Mouse (Mus musculus) right cerebral cortex, adult 2 months (tissue): ENCODE measurements around the gene Slamf9.

Experiments
- DNase-seq, 2 experiments: peaks; one replicate each; pipeline ENCODE4 v3.0.0; 2021 to 2022; ENCODE audit warnings: low spot score in 2 of 2

Slamf9 gene

DNA sequence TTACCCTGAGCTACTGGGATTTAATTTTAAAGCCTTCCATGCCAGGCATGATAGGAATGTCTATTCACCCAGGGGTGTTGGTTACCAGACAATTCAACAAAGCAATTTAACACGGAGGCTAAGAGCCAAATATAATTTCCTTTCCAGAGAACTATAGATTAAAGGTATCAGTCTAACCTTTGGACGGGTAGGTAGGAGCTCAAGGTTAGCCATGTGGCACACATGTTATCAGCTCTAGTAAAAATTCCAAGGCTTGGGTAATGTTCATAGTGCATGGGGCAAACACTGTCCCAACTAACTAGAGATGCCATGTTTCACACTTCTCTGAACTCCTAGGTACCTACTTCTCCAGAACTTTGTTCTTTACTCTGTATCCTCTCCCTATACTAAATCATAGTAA lies 13.6 kb upstream of the Slamf9 start:
- no peak for DNase-seq

DNA sequence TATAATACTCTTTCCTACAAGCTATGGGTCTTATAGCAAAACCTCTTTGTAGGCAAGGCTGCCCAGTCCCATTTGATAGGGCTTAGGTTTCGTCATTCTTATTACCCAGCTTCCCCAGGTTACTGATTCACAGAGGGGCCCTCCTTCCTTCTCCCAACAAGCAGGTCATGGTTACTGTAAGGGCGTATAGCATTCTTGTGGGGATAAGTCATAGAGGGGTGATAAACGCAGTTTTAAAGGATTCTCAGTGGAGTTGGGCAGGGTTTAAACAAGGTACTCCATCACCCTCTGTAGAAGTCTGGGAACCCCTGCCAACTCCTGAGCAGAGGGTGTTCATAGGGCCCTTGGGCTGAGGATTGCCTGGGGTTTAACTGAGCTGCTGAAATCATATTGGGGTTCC lies 12.6 kb upstream of the Slamf9 start:
- no peak for DNase-seq

DNA sequence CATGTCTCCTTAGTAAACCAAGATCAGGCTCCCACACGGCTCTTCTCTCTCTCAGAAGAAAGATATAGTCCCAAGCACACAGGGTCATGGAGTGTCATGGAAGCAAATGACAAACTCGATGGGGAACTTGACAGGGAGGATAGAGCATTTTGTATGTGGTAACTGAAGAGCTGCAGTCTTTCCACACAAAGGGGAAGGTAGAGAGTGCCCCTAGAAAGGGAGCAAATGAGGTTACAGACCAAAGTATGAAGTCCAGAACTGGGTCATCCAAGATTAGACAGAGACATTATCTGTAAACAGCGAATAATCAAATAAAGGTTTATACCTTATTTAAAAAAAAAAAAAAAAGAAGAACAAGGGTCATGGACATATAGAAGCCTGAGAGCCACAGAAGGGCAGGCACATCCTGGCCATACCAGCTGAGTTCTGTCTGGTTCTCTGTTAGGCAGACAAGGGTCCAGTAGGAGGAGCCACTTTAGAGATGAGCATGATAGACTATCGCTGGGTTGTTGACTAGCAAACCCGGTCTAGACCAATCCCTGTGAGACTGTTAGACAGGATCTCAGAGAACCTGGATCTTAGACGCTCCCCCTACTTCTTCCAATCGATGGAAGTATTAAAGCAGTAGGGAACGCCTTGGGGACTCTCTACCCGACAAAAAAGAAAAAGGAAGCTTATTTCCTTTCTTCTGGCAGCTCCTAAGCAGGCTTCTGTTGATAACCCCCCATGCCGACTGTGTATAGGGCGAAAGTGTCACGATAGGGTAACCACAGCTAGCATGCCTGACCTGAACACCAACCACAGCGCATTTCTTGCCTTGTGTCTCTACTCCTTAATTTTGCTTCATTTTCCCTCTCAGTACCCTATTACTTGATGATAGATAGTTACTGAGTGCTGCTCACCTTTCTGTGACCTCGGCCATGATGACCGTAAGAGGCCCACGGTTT lies 11.5 kb upstream of the Slamf9 start:
- DNase-seq: no peak

DNA sequence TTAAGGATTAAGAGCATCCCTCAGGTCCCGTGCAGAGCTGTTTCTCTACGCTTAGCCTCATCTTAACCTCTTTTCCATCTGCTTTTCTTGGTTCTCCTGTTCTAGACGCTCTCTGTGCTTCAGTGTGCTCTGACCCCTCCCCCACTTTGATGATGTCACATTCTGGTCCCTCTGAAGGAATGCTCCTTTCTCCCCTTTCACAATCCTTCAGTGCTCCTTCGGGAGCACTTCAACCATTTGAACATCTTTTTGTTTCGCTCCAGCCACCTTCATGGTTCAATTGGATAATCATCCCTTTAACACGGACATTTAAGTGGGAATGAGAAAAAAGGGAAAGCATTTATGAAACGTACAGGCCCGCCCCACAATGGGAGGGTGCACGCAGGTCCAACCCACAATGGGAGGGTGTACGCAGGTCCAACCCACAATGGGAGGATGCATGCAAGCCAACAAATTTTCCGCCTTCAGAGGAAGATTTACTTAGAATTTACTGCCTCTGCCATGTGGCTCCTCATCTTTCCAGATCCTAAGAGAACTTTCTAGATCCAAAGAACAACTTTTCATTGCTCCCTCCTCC lies 6.8 kb upstream of the Slamf9 start:
- DNase-seq: no peak

DNA sequence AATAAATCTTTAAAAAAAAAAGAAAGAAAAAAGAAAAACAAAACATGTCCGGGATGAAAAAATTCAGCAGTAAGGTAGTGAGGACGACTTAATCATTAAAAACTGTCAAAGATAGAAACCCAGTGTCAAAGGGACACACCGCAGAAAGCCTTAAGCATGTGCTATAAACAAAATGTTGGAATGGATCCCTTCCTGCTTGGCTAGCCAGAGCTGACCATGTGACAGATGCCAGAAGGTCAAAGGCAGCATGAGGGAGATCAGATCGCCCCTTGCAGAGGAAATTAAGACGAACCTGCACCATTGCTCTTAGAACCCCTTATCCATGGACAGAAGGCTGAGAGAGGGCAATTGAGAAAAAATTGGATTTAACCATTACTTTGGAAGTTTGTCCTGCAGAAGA lies 5.8 kb upstream of the Slamf9 start:
- no peak for DNase-seq

DNA sequence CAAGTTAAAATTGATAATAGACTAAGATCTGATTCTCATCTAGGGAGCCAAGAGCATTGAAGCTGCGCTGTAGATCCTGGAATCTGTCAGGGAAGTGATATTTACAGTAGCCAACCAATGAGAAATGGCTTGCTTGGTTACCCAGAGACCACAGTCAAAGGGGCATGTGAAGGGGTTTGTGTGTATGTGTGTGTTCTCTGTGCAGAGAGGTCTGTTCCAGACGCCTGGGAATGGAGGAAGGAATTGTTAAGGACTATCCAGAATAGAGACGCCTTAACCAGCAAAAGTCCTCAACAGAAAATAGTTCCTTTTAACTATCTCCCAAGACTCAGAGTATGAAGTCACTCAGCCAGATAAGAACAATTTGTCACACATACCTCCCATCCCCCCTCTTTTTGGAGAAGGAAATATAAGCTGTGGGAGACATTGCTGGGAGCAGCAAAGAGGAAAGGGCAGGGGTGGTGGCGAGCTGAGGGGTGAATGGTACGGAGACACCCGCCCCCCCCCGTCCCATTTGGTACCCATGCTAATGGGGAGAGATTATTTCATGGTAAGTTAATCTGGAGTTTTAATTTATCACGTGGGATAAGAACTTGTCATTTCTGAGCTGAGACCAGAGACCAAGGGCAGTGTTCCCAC lies 5.2 kb upstream of the Slamf9 start:
- DNase-seq: no peak

DNA sequence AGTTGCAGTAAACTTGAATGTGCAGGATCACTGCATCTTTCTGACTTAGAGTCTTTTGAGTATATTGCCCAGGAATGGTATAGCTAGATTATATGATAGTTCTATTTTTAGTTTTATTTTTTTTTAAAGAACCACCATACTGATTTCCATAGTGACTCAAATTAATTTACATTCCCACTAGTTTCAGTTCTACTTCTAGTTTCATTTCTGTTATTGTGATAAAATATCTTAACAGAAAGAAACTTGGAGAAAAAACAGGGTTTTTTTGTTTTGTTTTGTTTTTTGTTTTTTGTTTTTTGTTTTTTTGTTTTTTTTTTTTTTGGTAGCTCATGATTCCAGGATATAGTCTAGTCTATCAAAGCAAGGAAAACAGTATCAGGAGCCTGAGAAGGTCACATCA lies 2.2 kb upstream of the Slamf9 start:
- DNase-seq: no peak

DNA sequence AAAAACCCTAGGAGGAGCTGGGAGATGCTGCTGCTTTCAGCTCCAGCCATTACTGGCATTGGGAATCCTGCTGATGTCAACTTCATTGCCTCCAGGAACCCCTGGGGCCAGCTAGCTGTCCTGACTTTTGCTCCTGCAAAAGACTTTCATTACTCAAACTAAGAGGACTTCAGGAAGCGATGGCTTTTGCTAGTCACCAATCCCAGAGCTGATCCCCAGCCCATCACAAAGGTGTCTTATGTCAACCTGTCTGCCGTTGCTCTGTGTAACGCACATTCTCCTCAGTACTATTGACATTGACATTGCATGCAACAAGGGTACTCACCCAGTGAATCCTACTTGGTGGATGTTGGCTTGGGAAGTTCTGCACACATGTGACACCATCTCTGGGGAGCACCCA lies 962 bp upstream of the Slamf9 start:
- no peak for DNase-seq

DNA sequence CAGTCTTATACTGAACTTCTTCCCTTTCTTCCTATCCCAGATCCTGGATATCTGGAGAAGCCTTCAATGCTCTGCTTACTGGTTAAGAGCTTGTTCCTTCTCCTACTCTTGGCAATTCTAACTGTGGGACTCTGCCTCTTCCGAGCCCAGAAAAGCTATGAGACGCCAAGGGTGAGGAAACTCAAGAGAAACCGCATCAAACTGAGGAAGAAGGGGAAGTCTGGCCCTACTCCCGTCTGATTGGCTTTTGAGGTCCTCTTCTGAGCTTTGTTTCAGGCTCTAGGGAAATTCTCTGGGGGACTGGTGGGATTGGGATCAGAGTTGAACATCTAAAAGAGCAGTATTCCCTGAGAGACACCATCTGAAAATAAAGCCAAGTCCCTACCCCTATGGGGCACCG lies 2.9 kb downstream of the Slamf9 start:
- no peak for DNase-seq

DNA sequence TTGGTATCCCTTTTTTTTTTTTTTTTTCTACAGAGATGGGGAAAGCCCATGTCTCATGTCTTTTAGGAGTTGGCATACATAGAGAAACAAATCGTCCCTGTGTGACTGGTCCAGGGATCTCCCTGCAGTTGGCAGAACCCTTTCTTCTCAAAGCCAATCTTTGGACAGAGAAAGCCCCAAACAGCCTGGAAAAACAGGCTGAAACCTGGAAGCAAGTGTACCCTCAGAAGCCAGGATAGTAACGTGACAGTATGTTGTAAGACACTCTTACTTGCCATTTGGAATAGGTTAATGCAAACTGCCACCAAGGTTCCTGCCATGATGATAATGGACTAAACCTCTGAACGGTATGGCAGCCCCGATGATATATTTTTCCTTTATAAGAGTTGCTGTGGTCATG lies 5.2 kb downstream of the Slamf9 start:
- no peak for DNase-seq

DNA sequence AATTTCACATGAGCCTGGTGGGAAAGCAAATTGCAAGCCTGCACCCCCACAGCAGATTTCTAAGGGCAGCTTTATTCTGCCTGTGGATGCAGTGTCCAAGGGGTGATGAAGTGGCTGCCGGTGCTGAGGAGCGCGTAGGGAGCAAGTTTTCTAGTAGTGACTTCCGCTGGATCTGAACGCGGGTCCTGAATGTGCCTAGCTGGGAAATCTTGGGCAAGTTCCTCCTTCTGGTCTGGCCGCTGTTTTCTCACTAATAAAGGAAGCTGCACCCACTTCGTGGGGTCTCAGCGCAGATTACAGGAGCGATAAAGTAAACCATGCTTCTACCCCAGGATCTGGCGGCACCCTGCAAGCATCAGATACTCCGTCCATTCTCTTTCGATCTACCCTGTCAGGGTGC lies 6.0 kb downstream of the Slamf9 start:
- no peak for DNase-seq

DNA sequence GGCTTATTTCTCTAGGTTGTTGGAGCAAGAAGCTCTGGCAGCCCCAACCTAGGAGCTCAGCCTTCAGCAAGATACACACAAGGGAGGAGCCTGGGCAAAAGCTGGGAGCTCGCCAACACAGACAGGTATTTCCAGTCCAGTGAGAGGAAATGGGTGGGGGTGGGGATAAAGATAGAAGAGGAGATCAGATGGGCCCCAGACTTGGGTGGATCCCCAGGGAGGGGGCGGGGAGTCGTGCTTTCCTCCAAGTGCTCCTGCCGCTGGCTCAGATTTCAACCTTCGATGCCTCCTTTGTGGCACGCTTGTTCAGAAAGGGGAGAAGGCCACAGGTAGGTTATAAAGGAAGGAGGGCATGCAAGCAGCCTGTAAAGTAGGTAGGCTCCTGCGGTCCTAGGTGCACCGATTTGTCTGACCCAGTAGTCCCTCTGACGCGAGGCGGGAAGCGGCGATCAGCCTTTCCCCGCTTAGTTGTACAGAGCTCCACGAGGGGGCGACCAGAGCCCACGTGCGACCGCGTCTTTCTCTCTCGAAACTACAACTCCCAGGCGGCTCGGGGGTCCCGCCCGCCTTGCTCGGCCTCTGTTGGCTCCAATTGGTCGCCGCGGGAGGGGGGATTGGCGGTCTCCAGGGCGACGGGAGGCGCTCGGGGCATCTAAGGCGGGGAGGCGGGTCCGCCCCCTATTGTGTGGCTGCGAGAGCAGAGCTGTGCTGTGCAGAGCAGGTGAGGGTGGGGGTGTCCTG lies 6.6 kb downstream of the Slamf9 start, which contains the start of gene Igsf9:
Igsf9 (plus strand) TSS at position 249 of the 741 bp plus-strand sequence.
- DNase-seq: peak; percentile 93

DNA sequence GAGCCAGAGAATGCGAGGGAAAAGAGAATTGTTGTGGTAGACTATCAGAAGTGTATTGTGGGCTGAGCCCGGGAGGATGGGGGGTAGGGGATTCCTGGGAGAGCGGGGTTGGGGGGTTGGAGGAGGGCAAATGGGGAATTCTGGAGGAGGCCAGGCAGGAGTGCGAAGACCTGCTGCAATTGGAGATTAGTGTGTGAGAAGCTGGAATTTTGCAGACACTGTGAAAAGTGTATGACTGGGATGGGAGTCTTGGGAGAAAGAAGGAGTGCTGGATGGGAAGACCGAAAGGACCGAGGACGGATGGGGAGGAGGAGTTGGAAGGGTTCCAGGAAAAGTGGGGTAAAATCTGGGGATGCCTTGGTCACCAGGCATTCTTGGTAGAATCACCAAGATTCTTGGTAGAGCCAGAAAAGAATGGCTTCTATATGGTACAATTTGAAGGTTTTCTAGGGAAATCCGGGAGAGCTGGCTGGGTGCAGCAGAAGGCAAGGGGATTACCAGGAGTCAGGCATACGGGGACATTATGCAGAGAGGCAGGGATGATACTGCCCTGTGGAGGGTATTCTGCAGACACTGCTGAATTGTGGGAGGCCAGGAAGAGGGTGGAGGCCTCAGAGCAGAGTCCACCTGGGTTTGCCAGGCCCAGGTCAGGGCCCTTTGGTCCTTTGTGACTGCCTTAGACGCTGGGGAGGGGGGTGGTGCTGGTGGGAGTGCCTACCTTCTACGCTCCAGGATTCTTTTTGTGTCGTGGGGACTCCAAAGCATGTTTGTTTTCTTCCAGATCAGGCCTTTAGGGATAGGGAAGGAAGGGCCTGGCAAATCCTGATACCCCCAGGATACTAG lies 7.6 kb downstream of the Slamf9 start:
- no peak for DNase-seq

DNA sequence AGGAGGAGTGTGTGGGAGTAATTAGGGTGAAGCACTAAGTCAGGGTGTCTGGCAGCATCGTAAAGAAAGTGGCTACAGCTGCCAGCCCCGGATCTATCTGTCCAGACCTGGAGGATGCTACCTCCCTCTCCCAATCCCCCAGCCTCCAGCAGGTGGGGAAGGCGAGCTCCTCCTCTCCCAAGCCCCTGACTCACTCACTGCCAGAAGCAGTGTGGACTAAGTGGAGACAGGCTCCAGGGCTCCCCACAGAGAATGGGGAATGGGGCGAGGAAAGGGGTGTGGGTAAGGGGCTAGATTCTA lies 8.2 kb downstream of the Slamf9 start:
- no peak for DNase-seq

DNA sequence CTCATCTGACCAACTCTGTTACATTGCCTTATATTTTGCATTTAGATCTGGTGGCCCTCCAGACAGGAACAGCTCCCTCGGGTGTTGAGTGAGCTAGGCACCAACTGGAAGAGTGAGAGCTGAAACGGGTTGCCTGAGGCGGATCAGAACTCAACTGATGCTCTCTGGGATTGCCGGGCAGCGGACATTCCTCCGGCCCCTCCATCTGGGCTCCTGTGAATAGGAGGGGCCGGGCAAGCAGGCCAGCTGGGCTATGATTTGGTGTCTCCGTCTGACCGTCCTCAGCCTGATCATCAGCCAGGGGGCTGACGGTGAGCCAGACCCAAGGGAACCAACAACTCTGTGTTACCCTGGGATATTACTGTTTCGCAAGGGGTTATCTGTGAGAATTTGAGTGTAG lies 9.1 kb downstream of the Slamf9 start:
- DNase-seq: no peak

DNA sequence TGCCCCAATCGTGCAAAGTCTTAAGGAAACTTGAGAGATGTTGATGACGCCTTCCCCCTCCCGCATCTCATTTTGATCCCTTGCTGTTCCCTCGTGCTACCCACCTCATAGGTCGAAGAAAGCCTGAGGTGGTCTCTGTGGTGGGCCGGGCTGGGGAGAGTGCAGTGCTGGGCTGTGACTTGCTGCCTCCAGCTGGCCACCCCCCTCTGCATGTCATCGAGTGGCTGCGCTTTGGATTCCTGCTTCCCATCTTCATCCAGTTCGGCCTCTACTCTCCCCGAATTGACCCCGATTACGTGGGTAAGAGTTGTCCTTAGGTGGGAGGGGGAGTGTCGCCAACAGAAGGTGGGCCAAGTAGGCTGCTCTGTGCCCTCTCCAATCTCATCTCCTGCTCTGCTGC lies 9.5 kb downstream of the Slamf9 start:
- no peak for DNase-seq

DNA sequence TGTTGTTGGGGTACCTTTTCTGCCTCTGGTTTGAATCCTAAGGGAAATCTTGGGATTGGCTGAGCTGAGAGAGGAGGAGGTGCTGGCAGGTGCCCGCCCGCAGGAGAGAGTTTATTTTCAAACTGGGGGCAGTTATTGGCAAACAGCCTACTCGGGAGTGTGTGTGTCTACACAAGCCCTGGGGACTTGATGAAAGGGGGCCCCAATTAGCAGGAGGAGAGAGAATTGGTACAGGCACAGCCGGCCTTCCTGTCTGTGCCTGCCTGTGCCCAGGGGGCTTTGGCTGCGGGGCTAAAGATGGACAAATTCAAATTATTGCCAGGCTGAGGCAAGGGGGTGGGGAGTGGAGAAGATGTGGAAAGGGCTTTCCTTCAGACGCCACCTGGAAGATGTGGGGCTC lies 10.7 kb downstream of the Slamf9 start:
- no peak for DNase-seq

DNA sequence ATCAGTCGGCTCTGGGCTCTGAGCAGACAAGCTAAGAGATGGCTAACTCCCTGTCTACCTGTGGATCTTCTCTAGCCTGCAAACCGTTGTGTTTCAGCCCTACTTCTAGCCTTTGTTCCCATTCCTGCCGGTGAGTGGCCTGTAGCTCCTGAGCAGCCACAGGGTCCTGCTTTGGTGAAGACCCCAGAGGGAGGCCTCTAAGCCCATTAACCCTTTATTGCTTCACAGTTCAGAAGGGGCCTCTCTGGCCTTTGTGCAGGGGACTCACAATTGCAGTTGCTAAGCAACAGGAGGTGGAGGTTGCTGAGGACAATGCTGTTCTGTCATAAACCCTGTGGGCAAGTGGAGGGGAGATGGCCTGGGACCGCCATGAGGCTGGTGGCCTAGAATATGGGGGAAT lies 11.1 kb downstream of the Slamf9 start:
- DNase-seq: no peak

DNA sequence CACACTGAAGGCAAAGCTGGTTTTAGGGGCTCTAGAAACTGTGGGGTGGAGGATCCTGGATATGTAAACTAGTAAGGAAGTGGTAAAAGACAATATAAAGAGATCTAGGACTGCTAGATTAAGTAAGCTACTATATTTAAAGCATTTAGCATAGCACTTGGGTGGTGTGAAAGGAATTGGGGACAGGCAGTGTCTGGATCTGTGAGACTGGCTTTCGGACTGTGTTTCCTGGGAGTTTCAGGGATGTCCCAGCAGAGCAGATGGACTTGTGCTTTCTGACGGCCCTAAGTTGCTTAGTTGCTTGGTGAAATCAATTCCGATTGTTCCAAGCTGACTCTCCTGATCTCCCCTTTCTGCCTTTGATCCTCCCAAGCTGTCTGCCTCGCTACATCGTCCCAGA lies 11.5 kb downstream of the Slamf9 start:
- no peak for DNase-seq

DNA sequence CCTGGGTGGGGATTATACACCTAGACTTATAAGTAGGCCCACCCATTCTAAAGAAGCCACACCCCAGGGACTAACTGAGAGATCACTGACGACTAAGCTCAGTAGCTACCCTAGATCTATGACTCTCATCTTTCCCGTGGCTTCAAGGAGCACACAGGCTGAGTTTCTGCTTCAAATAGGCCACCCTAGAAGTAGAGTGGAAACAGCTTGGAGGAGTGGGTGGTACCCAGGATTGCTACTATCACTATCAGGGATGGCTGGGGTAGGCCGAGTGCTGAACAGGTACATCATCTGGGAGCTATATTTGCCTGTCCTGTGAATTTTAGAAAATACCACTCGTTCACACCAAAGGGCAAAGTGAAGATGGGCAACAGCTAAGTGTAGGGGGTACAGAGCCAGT lies 12.7 kb downstream of the Slamf9 start:
- no peak for DNase-seq

DNA sequence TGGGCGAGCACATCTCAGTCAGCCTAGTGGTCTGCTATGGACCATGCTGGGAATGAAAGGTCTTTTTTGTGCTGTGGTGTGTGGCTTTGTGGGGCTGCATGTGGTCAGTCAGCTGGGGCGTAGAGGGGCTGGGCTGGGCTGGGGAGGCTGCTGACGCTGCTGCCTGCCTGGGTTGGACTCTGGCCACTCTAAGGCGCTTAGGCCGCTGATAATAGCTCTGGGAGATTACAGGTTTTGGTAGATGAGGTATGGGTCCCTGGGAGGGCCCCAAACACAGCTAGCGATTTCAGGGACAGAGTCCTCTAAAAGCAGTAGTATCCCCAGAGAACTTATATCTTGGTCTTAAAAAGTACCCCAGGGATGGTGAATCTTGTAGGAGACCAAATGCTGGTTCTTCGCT lies 13.7 kb downstream of the Slamf9 start:
- no peak for DNase-seq
